Mouse (Mus musculus): ENCODE data around the gene Zc3h18.

The Zc3h18 gene

GRCm38 (mm10) chr8:122395291-122395690 lies 18.9 kb downstream of the Zc3h18 start:
- no peak for DNase-seq

- DNase-seq = no peak
Measured at GRCm38 (mm10) chr8:122398186-122398585, 21.8 kb downstream of the Zc3h18 start.

GRCm38 (mm10) chr8:122405146-122405805 lies 28.9 kb downstream of the Zc3h18 start:
- peak; percentile 61 for DNase-seq

- no peak for DNase-seq
Measured at GRCm38 (mm10) chr8:122407678-122408077, 31.3 kb downstream of the Zc3h18 start.

GRCm38 (mm10) chr8:122414311-122414710 lies 37.9 kb downstream of the Zc3h18 start:
- no peak for DNase-seq

GRCm38 (mm10) chr8:122415554-122415953 lies 39.1 kb downstream of the Zc3h18 start:
- no peak for DNase-seq

GRCm38 (mm10) chr8:122419881-122420555 lies 43.6 kb downstream of the Zc3h18 start:
- DNase-seq = no peak

GRCm38 (mm10) chr8:122421376-122422070 lies 45.1 kb downstream of the Zc3h18 start, which contains the start of gene Il17c:
TSS of gene Il17c (plus strand) at chr8:122422020.
- DNase-seq = no peak

- DNase-seq = no peak
Measured at GRCm38 (mm10) chr8:122423217-122423616, 46.8 kb downstream of the Zc3h18 start.

- peak; percentile 73 for DNase-seq
Measured at GRCm38 (mm10) chr8:122423659-122424058, 47.2 kb downstream of the Zc3h18 start.

GRCm38 (mm10) chr8:122426145-122426544 lies 49.7 kb downstream of the Zc3h18 start:
- DNase-seq = no peak

GRCm38 (mm10) chr8:122427607-122428006 lies 51.2 kb downstream of the Zc3h18 start:
- no peak for DNase-seq

- no peak for DNase-seq
Measured at GRCm38 (mm10) chr8:122428163-122428562, 51.8 kb downstream of the Zc3h18 start.

- no peak for DNase-seq
Measured at GRCm38 (mm10) chr8:122430058-122430636, 53.7 kb downstream of the Zc3h18 start.

GRCm38 (mm10) chr8:122430646-122431045 lies 54.2 kb downstream of the Zc3h18 start:
- peak; percentile 69 for DNase-seq

GRCm38 (mm10) chr8:122431694-122432442 lies 55.5 kb downstream of the Zc3h18 start:
- DNase-seq = peak; percentile 48

GRCm38 (mm10) chr8:122432443-122433268 lies 56.2 kb downstream of the Zc3h18 start, which contains the start of gene Cyba:
TSS of gene Cyba (minus strand) at chr8:122432930.
- peak; percentile 88 for DNase-seq

- DNase-seq = no peak
Measured at GRCm38 (mm10) chr8:122433269-122433905, 57.0 kb downstream of the Zc3h18 start.

- no peak for DNase-seq
Measured at GRCm38 (mm10) chr8:122435375-122435774, 59.0 kb downstream of the Zc3h18 start.

- DNase-seq = no peak
Measured at GRCm38 (mm10) chr8:122436146-122436545, 59.7 kb downstream of the Zc3h18 start.

GRCm38 (mm10) chr8:122436586-122437125 lies 60.2 kb downstream of the Zc3h18 start:
- DNase-seq = no peak

Data from kidney, postnatal 14 days (tissue).